Mouse (Mus musculus) forebrain, embryonic 14.5 days (tissue): ENCODE measurements around the gene Nupr1l. TPM values are rescaled to one million over a fixed set of nuclear protein-coding genes. Genes with fewer than 3 reads are reported as not detected.
"Not testable (repeated sequence)": the region's sequence is repeated elsewhere in the genome, so short reads cannot be mapped to it uniquely, and the experiment has no call there.

Experiments
- ATAC-seq: fragments of 200-750 bp; cut with Nextera tagmentation; 2 replicates; pipeline ENCODE4 v1.8.0; 2017; ENCODE audit warnings: mild to moderate bottlenecking, moderate library complexity
- DNase-seq: peaks from one replicate; pipeline ENCODE4 v3.0.0-alpha.2; 2015; ENCODE audit warnings: low spot score
- H3K27ac ChIP-seq: fragments of 300-500 bp; sonication (generic); 2 replicates; pipeline ENCODE4 v1.5.1; 2014; ENCODE audit warnings: low read depth, mild to moderate bottlenecking, control low read depth, low read length, moderate library complexity
- H3K27me3 ChIP-seq: fragments of 300-500 bp; sonication (generic); replicated peaks from 2 replicates; pipeline ENCODE4 v1.6.1; 2014; ENCODE audit warnings: low read length, control low read depth, mixed read lengths; ENCODE audit not compliant: control insufficient read depth, insufficient read depth
- H3K36me3 ChIP-seq: fragments of 300-500 bp; sonication (generic); 2 replicates; pipeline ENCODE4 v1.6.1; 2014; ENCODE audit warnings: low read length, control low read depth; ENCODE audit not compliant: control insufficient read depth, insufficient read depth
- H3K4me1 ChIP-seq: fragments of 300-500 bp; sonication (generic); 2 replicates; pipeline ENCODE4 v1.6.1; 2014; ENCODE audit warnings: antibody characterized with exemption, low read length, control low read depth; ENCODE audit not compliant: control insufficient read depth, insufficient read depth
- H3K4me2 ChIP-seq: fragments of 300-500 bp; sonication (generic); 2 replicates; pipeline ENCODE4 v1.6.1; 2014; ENCODE audit warnings: mild to moderate bottlenecking, control low read depth, low read length
- H3K4me3 ChIP-seq: fragments of 300-500 bp; sonication (generic); 2 replicates; pipeline ENCODE4 v1.5.1; 2014; ENCODE audit warnings: low read depth, low read length, control low read depth
- H3K9ac ChIP-seq: fragments of 300-500 bp; sonication (generic); 2 replicates; pipeline ENCODE4 v1.6.1; 2014; ENCODE audit warnings: mild to moderate bottlenecking, low read length, control low read depth, moderate library complexity
- H3K9me3 ChIP-seq: fragments of 300-500 bp; sonication (generic); replicated peaks from 2 replicates; pipeline ENCODE4 v1.6.1; 2016; ENCODE audit warnings: low read length, control low read depth, mixed read lengths; ENCODE audit not compliant: control insufficient read depth
- whole genome bisulfite sequencing: fragments of 180-500 bp; shearing (Covaris S2); extraction: QIAGEN DNeasy Blood & Tissue Kit; methylation state at CpG from one replicate; pipeline ENCODE4 v1.1.7; 2014; 5-methylcytosine and 5-hydroxymethylcytosine counted together
- polyA plus RNA-seq: library from polyadenylated mRNA; unstranded; fragments of >200 nt; fragmentation: Nextera tagmentation; extraction: Ambion mirVana; gene quantifications from 2 replicates; pipeline ENCODE4 v1.2.1, GENCODE M21; 2014

Gene Nupr1l
- polyA plus RNA-seq, 1 experiment from 2014 or later = 5.6 TPM

DNA sequence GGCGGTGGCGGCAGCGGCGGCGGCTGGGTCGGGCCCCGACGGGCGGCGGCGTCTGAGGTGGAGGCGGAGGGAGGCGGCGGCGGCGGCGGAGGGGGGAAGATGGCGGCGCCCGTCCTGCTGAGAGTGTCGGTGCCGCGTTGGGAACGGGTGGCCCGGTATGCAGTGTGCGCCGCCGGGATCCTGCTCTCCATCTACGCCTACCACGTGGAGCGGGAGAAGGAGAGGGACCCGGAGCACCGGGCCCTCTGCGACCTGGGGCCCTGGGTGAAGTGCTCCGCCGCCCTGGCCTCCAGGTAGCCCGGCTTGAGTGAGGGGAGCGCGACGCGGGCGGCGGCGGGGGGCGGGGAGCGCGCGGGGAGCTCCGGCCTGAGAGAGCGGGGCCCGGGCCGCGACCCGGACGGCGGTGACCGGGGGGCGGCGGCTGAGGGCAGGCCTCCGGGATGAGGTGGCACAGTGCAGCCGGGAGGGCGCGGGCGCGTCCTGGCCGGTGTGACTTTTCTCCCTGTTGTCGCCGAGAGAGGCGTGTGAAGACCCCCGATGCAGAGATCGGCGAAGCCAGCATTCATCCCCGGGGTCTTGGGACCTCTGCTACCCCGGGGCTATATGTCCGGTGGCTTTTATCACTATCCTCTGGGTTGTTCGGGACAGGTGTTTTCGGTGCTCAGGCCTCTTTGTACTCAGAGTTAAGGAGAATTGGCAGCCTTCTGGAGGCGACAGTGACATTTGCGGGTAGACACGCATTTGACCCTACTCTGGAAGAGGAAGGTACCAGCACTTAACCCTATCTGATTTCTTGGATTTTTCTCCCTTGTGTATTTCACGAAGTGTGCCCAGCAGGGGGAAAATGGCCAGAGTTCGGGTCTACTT lies 34.0 kb downstream of the Nupr1l start:
- ATAC-seq = peak; percentile 71
- H3K9ac ChIP-seq = peak overlapping the region; percentile 88
- peak overlapping the region; percentile 82 for H3K4me3 ChIP-seq
- H3K4me1 ChIP-seq, H3K36me3 ChIP-seq, H3K27me3 ChIP-seq, H3K9me3 ChIP-seq: not testable (repeated sequence)
- peak overlapping the region; percentile 84 for H3K4me2 ChIP-seq
- peak; percentile 19 for DNase-seq
- WGBS = under 1% methylated on average over 40 of the region's 82 CpGs
- H3K27ac ChIP-seq = peak overlapping the region; percentile 33; the same call in 1 of the 2 replicates

DNA sequence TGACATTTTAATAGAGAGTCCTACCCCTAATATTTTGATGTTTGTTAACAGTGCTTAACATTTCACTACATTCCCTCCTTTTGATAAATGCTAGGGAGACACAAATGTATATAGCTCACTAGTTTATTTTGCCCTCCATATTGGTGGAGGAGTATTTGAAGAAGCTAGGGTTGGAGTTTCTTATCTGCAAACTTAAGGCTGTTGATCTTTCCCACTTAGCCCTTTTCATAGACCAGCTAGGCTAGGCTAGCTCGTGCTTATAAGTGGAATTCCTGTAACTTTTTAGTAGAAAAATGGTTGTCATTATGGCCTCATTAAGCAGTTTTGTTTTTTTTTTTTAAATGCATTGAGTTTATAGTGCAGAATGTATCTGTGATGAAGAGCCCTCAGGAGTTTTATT lies 35.1 kb downstream of the Nupr1l start:
- H3K4me3 ChIP-seq = no peak overlapping the region
- ATAC-seq = no peak
- no peak overlapping the region for H3K27ac ChIP-seq
- no peaks in the 10 kb centered on the region for H3K9me3 ChIP-seq
- H3K9ac ChIP-seq = no peak overlapping the region
- DNase-seq = no peak
- H3K27me3 ChIP-seq = no peaks in the 10 kb centered on the region
- 0 out of 2 replicates have a peak, but pooled peaks cover 6% of the 10 kb centered on the region for H3K4me1 ChIP-seq
- 0 out of 2 replicates have a peak, but pooled peaks cover 6% of the 10 kb centered on the region for H3K36me3 ChIP-seq
- 85% methylated on average over 1 of the region's 1 CpGs for WGBS
- H3K4me2 ChIP-seq = no peak overlapping the region

DNA sequence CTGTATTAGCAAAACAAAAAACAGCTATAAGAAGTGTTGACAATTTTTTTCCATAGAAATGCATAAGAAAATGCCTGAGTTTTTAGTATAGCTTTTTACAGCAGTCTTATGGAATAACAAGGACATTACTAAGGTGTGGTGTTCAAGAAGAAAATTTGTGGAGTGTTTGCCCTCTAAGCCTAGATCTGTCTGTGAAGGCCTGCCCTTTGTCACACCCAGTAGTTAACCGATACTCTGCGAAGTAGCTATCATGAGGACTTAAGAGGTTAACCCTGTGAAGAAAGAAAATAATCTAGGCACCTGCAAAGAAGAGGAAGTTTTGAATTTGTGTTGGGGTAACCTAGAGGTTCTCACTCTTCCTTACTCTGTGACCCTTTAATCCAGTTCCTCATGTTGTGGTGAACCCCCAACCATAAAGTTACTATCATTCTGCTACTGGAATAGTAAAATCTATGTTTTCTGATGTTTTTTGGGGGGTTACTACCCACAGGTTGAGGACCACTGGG lies 39.2 kb downstream of the Nupr1l start:
- ATAC-seq = no peak
- Histone ChIP-seq H3K27ac (no peak overlapping the region), H3K9ac (no peak overlapping the region), H3K4me1 (0 out of 2 replicates have a peak, but pooled peaks cover 6% of the 10 kb centered on the region), H3K9me3 (no peaks in the 10 kb centered on the region), H3K4me3 (no peak overlapping the region), H3K36me3 (0 out of 2 replicates have a peak, but pooled peaks cover 6% of the 10 kb centered on the region), H3K4me2 (no peak overlapping the region), H3K27me3 (no peaks in the 10 kb centered on the region)
- no peak for DNase-seq
- WGBS = 94% methylated on average over 2 of the region's 2 CpGs

DNA sequence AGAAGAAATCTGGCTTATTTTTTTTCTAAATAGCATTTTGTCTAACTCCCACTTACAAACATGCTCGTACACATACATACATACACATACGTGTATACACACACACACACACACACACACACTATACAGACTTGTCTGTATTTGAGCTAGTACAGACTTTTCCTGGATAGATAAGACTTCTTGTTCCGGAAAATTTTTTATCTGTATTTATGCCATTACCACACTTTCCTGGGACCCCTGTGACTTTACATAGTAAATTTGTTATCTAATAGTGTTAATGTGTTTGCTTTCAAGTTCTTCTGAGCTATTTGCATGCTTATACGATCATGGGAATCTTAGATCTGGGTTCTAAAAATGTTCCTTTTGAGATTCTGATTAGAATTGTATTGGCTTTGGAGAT lies 43.8 kb downstream of the Nupr1l start:
- no peaks in the 10 kb centered on the region for H3K9me3 ChIP-seq
- H3K27me3 ChIP-seq = no peaks in the 10 kb centered on the region
- 97% methylated on average over 4 of the region's 4 CpGs for WGBS
- no peak overlapping the region for H3K4me3 ChIP-seq
- no peak overlapping the region for H3K4me2 ChIP-seq
- DNase-seq (no peak), ATAC-seq (no peak)
- no peaks in the 10 kb centered on the region for H3K4me1 ChIP-seq
- no peak overlapping the region for H3K27ac ChIP-seq
- H3K9ac ChIP-seq = no peak overlapping the region
- H3K36me3 ChIP-seq = no peaks in the 10 kb centered on the region

DNA sequence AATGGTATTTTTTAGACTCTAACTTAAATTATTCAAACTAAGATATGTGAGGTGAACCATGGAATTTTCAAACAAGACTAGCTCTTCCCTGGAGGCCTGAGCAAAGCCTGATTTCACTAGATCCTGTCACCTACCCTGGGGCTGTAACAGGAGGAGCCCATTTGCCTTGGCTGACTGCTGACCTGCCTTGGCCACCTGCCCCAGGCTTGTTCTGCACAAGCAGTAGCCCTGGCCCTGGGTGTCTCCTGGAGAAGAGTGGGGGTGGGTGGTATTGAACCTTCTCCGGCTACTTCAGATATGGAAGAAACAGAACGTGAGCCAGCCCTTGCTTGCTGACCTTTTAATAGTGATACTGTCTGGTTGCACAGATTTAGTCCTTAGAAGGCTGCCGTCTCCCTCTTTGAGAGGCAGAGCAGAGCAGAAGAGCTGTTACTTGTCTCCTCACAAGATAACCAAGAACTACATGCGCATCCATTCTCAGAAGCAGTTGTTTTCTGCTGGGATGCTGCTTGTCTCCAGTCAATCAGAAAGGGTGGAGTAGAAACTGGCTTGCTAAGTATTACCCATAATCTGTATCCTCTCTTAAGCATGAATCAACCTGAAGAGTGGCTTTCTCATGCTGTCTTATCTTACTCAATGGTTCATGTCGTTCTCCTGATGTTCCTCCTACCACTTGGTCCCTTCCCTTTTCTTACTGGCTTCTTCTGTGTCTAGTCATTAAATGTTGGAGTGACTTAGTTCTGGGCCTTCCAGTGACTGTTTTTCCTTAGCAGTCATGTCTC lies 46.3 kb downstream of the Nupr1l start:
- DNase-seq = no peak
- Histone ChIP-seq H3K9me3 (no peaks in the 10 kb centered on the region), H3K27me3 (no peaks in the 10 kb centered on the region), H3K36me3 (no peaks in the 10 kb centered on the region), H3K4me1 (no peaks in the 10 kb centered on the region), H3K4me3 (no peak overlapping the region), H3K27ac (no peak overlapping the region), H3K4me2 (no peak overlapping the region), H3K9ac (no peak overlapping the region)
- WGBS = 89% methylated on average over 5 of the region's 5 CpGs
- no peak for ATAC-seq

DNA sequence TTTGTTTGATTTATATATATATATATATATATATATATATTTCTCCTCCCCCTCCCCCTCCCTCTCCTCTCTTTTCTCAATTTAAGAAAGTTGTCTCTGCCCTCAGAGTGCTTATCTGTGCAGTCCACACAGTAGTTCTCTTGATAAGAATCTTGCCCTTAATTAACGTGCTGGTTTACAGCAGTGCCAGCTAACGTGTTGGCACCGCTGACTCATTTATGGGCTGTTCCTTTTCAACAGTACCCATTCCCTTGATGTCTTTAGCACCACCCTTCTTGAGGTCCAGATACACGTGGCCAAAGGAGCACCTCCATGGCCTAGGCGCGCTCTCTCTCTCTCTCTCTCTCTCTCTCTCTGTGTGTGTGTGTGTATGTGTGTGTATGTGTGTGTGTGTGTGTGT lies 47.5 kb downstream of the Nupr1l start:
- Histone ChIP-seq H3K27ac (no peak overlapping the region), H3K36me3 (no peaks in the 10 kb centered on the region), H3K27me3 (no peaks in the 10 kb centered on the region), H3K4me3 (no peak overlapping the region), H3K4me1 (no peaks in the 10 kb centered on the region), H3K9ac (no peak overlapping the region), H3K9me3 (no peaks in the 10 kb centered on the region), H3K4me2 (no peak overlapping the region)
- no peak for DNase-seq
- no peak for ATAC-seq
- 73% methylated on average over 6 of the region's 6 CpGs for WGBS

DNA sequence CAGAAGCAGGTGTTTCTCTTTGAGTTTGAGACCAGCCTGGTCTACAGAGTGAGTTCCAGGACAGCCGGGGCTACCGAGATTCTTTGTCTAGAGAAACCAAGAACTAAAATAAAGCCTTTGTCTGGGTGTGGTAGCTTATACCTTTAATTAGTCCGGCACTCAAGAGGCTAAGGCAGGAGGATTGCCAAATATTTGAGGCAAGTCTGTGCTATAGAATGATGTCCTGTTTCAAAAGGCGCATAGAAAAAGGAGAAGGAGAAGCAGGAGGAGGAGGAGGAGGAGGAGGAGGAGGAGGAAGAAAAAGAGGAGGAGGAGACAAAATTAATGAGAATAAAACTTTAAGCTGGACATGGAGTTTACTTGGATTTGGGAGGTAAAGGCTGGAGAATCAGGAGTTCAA lies 54.9 kb downstream of the Nupr1l start:
- H3K27ac ChIP-seq = no peak overlapping the region
- DNase-seq = peak; percentile 13
- WGBS = 22% methylated on average over 4 of the region's 4 CpGs
- no peak overlapping the region for H3K4me2 ChIP-seq
- H3K4me1 ChIP-seq = no peaks in the 10 kb centered on the region
- no peaks in the 10 kb centered on the region for H3K27me3 ChIP-seq
- H3K9me3 ChIP-seq = no peaks in the 10 kb centered on the region
- no peak overlapping the region for H3K9ac ChIP-seq
- no peak overlapping the region for H3K4me3 ChIP-seq
- no peaks in the 10 kb centered on the region for H3K36me3 ChIP-seq
- no peak for ATAC-seq
